Mouse (Mus musculus): Measurements from ENCODE around the gene Apba3.

DNA sequence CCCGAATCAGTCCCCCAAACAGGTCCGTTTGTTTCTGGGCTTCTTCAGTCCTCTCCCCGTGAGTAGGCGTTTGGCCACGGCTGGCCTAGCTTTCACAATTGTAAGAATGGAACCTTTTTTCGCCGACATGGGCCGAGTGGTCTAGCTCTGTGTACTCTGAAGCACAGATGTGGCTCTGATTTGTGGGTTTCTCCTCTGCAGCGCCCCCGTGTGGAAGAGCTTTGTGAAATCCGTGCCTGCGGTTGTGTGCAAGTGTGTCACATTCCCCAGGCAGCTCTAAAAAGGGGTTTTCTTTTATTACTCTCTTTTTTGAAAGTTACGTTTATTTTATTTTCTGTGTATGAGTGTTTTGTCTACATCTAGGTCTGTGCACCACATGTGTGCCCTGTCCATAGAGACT lies 25.9 kb upstream of the Apba3 start:
- TF ChIP-seq CTCF (IDR thresholded peaks at IDR 0.05; ENCODE audit: borderline replicate concordance, control insufficient read depth, extremely low read depth, insufficient read depth, low read length, poor library complexity) (peak; percentile 85), POLR2A (IDR thresholded peaks at IDR 0.05; ENCODE audit: control insufficient read depth, extremely low read depth, insufficient read depth, low read length, poor library complexity) (no peak)

Data from thymus, adult 2 months (tissue).